Mouse (Mus musculus) T-helper 17 cell (primary cell): ENCODE measurements around the gene Spata16.

ENCODE experiments used
- in situ Hi-C, 2 experiments: fragments of 300-600 bp; cut with MboI, MseI; formaldehyde crosslinking; loops; 1 replicate in 1 of 2; 2 replicates in 1 of 2; pipeline ENCODE4 v1.15.1; 2025; ENCODE audit warnings: high pct_unique_total_duplicates in 2 of 2

Gene Spata16

DNA sequence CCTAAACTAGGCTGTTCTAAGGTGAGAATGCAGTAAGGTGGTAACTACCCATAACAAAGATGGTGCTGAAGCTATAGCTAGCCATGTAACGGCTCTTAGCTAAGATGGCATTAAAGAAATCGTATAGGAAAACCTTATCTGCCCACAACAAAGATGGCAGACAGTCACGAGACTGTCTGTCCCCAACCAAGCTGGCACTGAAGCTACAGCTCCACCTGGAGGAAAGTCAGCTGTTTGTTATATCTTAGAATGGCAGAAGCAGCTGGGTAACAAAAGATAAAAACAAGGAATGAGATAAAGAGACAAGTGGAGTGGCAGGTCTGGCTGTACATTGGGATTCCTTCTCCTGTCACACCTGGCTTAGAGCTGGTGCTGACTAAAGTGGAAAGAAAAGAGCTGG lies 333.1 kb downstream of the Spata16 start:
- in situ Hi-C loops: no loop called here

DNA sequence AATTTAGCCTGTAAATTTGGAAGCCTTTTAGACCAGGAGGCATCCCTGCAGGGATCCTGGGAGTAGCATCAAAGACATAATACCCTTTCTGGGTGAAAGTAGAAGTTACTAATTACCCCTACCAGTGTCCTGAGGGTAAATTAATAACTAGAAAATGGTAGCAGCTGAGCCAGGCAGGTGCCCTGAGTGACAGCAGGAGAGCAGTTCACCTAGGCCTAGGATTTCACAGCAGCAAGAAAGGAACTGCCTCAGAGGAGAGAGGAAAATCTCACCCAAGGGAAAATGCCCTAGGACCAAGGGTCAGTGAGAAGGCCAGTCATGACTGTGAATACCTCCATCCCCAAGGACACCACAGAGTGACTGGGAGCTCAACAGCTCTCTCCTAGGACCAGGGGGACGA lies 333.9 kb downstream of the Spata16 start:
- in situ Hi-C loops: no loop called here

DNA sequence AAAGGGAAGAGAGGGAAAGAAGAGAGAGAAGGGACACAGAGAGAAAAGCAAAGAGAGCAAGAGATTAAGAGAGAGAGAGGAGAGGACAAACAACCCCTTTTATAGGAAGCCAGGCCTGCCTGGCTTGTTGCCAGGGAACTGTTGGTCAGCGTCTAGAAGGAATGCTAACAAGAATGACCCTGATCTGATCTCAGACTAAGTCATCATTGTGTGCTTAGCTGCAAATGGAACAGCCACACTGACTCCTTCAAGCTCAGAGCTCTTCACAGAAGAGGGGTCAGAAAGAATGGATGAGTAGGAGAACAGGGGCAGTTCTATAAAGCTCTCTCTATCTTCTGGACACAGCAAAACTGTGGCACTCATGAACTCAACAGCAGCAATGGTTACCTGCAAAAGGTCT lies 334.7 kb downstream of the Spata16 start:
- in situ Hi-C loops: no loop called here

DNA sequence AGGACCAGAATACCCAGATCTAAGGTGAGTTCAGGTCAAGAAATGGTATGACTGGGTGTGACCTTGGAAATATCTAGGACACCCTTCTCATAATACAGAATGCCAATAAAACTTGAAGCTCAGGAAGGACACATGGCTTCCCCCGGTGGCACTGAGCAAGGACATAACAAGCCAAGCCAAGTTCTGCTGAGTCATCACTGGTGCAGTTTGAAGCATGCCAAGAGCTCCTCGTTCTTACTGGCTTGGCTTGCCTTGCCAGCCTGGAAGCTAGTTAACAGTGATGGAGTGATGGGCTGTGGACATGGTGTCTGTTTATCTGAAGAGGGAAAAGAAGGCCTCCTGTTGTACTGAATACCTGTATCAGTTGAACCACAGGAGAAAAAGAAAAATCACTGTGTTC lies 342.2 kb downstream of the Spata16 start:
- in situ Hi-C loops: loop anchor here in 1 of 2 experiments (25.0 kb wide), 1 partner anchor 392 kb away; no protein-coding TSS in a partner anchor

DNA sequence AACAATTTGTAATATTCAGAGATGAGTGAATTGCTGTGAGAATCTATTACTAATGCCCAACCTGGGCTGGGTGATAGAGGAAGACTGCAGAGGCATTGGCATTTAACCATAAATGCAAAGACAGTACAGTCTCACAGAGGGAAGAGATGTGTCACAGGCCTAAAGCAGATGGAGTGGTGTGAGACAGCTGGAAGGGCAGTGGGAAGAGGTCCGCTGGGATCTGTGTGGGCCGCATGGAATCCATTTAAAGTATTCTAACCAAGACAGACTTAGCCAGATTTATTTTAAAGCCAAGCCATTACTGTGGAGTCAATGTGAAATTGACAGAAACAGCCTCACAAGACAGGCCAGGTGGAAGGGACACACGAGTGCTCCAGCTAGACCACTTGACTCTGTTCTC lies 343.0 kb downstream of the Spata16 start:
- in situ Hi-C loops: loop anchor here in 1 of 2 experiments (25.0 kb wide), 1 partner anchor 393 kb away; no protein-coding TSS in a partner anchor

DNA sequence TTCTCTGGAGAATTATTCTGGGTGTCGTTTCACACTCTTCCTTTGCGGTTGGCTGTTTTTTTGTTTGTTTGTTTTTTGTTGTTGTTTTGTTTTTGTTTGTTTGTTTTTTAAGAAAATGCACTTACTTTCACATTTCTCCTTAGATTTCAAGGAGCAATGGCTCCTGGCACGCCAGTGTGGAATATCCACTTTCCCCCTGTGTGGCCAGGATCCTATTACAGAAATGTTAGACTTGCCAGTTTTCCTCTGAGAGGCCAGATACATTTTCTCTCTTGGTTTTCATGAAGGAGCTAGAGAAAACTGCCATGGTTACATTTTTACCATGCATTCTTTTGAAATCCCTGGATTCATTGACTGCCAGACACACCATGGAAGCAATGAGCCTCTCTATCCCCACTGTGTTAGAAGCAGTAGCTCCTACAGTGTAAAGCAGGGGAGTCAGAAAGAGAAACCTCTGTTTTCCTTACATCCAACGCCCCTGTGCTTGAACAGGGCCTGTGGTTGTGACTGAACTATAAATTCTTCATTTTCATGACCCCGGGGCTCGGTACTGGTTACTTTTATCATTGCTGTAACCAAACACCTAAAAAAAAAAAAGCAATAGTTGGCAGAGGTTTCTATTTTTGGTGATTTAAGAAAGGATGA lies 344.7 kb downstream of the Spata16 start:
- in situ Hi-C loops: loop anchor here in 1 of 2 experiments (25.0 kb wide), 1 partner anchor 395 kb away; no protein-coding TSS in a partner anchor

DNA sequence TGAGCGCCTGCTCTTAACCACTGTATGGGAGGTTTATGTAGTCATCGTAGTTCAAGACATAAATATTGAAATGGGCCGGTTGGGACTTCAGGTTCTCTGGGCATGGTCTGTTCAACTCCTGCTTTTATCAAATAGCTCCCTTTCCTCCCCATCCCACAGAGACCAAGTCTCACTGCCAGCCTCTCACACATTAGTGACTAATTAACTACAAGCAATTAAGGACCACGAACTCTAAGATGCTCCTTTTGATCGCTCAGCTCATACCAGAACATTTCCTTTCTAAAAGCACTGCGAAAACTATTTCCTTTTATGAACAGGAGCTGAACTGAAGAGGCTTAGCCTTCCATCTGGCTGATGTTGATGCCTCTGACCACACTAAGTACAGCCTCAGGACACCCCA lies 346.3 kb downstream of the Spata16 start:
- in situ Hi-C loops: loop anchor here in 1 of 2 experiments (25.0 kb wide), 1 partner anchor 396 kb away; no protein-coding TSS in a partner anchor

DNA sequence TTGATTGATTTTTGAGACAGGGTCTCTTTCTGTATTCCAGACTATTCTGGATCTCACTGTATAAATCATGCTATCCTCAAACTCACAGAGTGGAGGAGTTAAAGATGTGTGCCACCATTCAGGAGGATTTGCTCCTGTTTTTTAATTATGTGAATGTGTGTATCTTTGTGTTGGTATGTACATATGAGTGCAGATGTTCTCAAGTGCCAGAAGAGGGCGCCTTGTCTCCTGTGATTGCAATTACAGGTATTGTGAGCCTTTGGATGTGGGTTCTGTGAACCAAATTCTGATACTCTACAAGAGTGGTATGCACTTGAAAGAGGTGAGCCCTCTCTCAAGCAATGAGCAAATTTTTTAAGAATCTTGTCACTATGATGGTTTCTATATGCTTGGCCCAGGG lies 369.4 kb downstream of the Spata16 start:
- in situ Hi-C loops: loop anchor here in 1 of 2 experiments (5.0 kb wide), 1 partner anchor 620 kb away; no protein-coding TSS in a partner anchor

DNA sequence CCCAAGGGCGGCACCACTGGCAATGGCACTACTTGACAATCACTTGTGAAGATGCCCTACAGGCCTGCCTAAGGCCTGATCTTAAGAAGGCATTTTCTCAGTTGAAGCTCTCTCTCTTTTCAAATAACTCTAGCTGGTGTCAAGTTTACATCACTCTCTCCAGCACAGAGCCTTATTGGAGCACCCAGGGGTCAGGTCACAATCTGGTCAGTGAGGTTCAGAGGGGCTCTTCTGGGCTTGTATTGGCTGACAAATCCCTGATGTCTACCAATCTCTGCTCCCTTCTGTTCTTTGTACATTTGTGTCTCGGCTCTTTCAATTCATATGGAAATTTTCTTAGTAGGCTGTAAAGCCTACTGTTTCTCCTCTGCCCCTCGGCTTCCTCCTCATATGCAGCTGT lies 390.5 kb downstream of the Spata16 start:
- in situ Hi-C loops: no loop called here

DNA sequence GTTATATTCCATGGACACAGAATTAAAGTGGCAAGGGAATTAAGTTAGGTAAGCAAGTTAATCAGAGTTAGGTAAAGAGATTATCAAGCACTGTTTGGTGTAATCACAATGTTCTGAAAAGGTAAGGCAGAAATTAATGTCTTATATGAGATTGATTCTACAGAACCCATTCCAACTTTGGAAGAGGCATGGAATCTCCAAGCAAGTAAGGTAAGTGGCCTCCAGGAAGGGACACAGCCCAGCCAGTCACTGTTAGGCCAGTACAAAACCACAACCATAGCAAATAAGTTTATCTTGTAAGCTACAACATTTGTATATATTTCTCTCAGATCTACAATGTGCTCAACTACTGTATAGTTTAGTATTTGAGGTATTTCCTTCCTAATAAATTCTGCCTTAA lies 391.1 kb downstream of the Spata16 start:
- in situ Hi-C loops: no loop called here

DNA sequence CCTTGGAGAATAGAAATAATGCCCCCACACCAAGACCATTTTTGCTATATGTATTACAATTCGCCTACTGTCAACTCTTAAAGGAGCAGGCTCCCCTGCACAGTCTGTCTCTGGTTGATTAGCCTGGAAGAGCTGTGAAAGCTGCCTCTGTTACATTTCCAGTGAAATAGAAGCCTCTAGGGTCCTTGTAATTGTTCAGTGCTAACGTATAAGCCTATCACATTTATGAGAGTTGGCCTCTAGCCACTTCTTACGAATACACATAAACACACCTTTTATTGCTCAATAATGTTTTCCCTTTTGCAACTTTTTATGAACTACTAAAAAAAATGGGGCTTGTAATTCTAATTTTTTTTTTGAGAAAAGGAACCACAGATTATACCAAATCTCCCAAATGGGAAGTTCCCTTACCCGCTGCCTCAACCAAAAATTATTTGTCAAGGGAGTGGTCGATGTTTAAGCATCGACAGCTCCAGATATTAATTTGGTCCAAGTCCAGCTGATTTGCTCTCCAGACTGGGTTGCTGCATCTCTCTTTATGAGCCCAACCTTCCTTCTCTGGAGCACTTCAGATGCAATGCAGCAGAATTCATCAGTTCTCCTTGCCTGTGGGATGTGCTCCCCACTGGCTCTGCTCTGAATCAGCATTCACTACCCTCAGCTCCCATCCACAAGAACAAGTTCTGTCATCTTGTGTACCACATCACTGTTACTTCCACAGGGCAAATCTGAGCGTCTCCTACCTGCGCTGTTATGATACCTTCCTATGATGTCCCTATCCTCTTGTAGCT lies 392.8 kb downstream of the Spata16 start:
- in situ Hi-C loops: no loop called here
